Mouse (Mus musculus): Measurements from ENCODE around the gene Olfr543. TPM values are rescaled to one million over a fixed set of nuclear protein-coding genes. Genes with fewer than 3 reads are reported as not detected.

The Olfr543 gene
- polyA plus RNA-seq, 1 experiment from 2014 or later, result 0.71 TPM

DNA sequence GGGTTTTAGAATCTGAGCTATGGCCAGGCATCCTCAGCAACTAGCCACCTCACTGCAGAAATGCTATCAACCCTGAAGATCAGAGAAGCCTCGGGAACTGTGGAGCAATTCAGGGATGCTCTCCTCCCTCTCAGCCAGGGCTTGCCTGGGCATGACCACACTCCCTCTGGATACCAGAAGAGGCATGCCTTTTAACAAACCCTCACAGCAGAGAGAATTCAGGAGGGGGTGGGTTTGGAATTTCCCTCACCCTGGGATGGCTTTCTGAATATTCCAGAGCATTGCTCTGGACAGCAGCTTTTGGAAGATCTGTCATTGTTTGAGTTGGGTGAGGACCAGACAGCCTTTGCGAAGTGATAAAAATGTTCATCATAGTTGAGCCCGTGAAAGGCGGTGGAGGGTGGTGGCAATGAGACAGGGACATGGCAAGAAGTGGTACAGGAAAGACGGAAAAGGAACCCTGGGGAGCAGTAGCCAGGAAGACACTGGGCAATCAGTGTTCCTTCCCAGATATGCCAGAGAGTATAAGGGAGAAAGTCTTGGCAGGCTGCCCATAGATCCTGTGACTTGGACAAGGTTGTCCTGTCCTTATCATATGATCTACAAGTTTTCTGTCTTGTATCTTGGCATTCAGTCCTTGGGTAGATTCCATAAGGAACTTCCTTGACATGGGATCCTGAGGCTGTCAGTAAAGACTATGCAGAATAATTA is 2.0 kb downstream of the Olfr543 start:
- Histone ChIP-seq H3K4me3 (ENCODE audit: low read length) (no peak overlapping the region), H3K36me3 (ENCODE audit: control insufficient read depth, insufficient read depth, low read length) (no peaks in the 10 kb centered on the region), H3K4me2 (ENCODE audit: low read length) (no peak overlapping the region), H3K9me3 (ENCODE audit: control insufficient read depth, low read length) (no peaks in the 10 kb centered on the region), H3K9ac (ENCODE audit: low read depth, low read length) (no peak overlapping the region), H3K27ac (ENCODE audit: low read depth, low read length) (no peak overlapping the region), H3K4me1 (ENCODE audit: control insufficient read depth, insufficient read depth, low read depth, low read length) (no peaks in the 10 kb centered on the region), H3K27me3 (replicated peaks; ENCODE audit: control insufficient read depth, insufficient read depth, low read length) (no peaks in the 10 kb centered on the region)
- no peak for ATAC-seq
- WGBS, result 75% methylated on average over 5 of the region's 5 CpGs

DNA sequence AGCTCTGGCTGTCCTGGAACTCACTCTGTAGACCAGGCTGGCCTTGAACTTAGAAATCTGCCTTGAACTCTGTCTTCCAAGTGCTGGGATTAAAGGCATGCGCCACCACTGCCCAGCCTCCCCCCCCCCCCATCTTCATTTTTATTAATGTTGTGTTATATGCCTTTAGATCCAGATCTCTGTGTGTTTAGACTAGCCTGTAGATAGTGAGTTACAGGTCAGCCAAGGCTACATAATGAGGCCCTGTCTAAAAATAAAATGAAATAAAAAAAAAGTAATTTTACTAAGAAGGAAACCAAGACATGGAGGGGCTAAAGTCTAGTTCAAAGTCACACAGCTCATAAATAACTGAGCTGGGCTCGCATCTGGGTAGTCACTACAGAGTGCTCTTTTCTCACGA is 2.6 kb downstream of the Olfr543 start:
- Histone ChIP-seq H3K27ac (ENCODE audit: low read depth, low read length) (no peak overlapping the region), H3K9ac (ENCODE audit: low read depth, low read length) (no peak overlapping the region), H3K9me3 (ENCODE audit: control insufficient read depth, low read length) (no peaks in the 10 kb centered on the region), H3K4me1 (ENCODE audit: control insufficient read depth, insufficient read depth, low read depth, low read length) (no peaks in the 10 kb centered on the region), H3K36me3 (ENCODE audit: control insufficient read depth, insufficient read depth, low read length) (no peaks in the 10 kb centered on the region), H3K4me2 (ENCODE audit: low read length) (no peak overlapping the region), H3K4me3 (ENCODE audit: low read length) (no peak overlapping the region), H3K27me3 (replicated peaks; ENCODE audit: control insufficient read depth, insufficient read depth, low read length) (no peaks in the 10 kb centered on the region)
- no peak for ATAC-seq
- 92% methylated on average over 3 of the region's 3 CpGs for WGBS

DNA sequence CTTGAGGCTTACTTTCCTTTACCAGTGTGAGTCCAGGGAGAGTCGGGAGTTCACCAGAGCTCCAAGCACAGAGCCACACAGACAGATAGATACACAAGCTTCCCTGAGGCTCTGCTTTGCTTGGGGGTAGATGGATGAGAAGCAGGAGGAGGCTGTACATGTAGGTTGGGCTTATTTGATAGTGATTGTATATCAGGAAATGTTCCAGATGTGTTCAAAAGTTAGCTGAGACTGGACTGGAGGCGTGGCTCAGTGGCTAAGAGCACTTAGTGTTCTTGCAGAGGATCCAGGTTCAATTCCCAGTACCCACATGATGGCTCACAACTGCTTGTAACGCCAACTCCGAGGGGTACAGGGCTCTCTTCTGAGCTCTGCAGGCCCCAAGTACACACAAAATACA is 3.1 kb downstream of the Olfr543 start:
- ATAC-seq, result no peak
- WGBS, result 88% methylated on average over 4 of the region's 4 CpGs
- no peak overlapping the region for H3K4me2 ChIP-seq (ENCODE audit: low read length)
- H3K36me3 ChIP-seq (ENCODE audit: control insufficient read depth, insufficient read depth, low read length), result no peaks in the 10 kb centered on the region
- no peak overlapping the region for H3K9ac ChIP-seq (ENCODE audit: low read depth, low read length)
- no peaks in the 10 kb centered on the region for H3K9me3 ChIP-seq (ENCODE audit: control insufficient read depth, low read length)
- no peaks in the 10 kb centered on the region for H3K27me3 ChIP-seq (replicated peaks; ENCODE audit: control insufficient read depth, insufficient read depth, low read length)
- no peak overlapping the region for H3K4me3 ChIP-seq (ENCODE audit: low read length)
- no peaks in the 10 kb centered on the region for H3K4me1 ChIP-seq (ENCODE audit: control insufficient read depth, insufficient read depth, low read depth, low read length)
- H3K27ac ChIP-seq (ENCODE audit: low read depth, low read length), result no peak overlapping the region

DNA sequence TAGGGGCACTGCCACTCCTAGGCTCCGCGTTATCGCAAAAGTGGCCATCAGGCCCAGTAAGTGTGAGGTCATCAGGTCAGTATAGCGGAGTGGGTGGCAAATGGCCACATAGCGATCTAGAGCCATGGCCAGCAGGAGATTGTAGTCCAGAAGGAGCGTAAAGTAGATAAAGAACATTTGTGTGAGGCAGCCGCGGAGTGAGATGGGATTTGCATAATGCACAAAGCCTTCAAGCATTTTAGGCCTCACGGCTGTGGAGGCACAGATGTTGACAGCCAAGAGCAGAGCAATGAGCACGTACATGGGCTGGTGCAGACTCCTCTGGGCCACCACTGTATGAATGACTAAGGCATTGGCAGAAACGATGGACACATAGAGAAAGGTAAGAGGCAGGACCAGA is 4.1 kb downstream of the Olfr543 start:
- WGBS, result 75% methylated on average over 11 of the region's 11 CpGs
- no peaks in the 10 kb centered on the region for H3K27me3 ChIP-seq (replicated peaks; ENCODE audit: control insufficient read depth, insufficient read depth, low read length)
- H3K4me1 ChIP-seq (ENCODE audit: control insufficient read depth, insufficient read depth, low read depth, low read length), result no peaks in the 10 kb centered on the region
- H3K36me3 ChIP-seq (ENCODE audit: control insufficient read depth, insufficient read depth, low read length), result no peaks in the 10 kb centered on the region
- no peak overlapping the region for H3K4me2 ChIP-seq (ENCODE audit: low read length)
- ATAC-seq, result no peak
- no peak overlapping the region for H3K4me3 ChIP-seq (ENCODE audit: low read length)
- no peaks in the 10 kb centered on the region for H3K9me3 ChIP-seq (ENCODE audit: control insufficient read depth, low read length)
- no peak overlapping the region for H3K27ac ChIP-seq (ENCODE audit: low read depth, low read length)
- no peak overlapping the region for H3K9ac ChIP-seq (ENCODE audit: low read depth, low read length)

DNA sequence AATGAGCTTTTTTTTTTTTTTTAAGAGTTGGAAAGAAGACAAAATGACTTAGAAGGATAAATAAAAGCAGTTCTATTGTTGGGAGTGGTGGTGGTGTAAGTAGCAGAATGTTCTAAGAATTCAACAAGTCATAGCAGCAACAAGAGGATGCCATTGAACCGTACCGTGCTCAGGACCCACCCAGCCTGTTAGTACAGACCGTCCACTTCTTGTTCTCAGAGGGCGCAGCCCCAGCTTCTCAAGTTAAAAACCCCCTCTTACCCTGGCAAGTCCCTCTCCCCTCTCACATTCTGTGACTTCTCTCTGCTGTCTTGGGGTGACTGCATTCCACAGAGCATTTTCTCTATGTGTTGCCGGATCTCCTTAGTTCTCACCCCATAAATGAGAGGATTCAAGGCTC is 4.9 kb downstream of the Olfr543 start:
- H3K4me3 ChIP-seq (ENCODE audit: low read length), result no peak overlapping the region
- ATAC-seq, result no peak
- over 99% methylated on average over 5 of the region's 5 CpGs for WGBS

DNA sequence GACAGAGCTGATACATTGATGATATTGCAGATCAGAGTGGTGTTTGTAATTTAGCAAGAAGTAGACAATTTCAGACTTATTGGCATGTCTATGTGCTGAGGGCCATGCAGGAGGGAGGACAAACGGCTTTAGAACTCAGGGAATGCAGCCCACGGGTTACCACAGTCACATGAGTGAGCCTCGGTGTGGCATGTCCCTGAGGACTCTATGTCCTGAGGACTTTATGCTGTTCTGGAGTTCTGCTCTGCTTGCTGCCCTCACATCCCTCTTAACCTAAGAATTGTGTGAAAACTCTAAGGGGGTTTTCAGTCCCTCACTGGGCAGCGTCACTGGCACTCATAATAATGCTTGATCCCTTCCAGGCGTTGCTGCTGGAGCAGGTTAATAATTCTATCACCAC is 8.8 kb downstream of the Olfr543 start:
- WGBS, result 79% methylated on average over 5 of the region's 5 CpGs
- Histone ChIP-seq H3K27ac (ENCODE audit: low read depth, low read length) (no peak overlapping the region), H3K4me3 (ENCODE audit: low read length) (no peak overlapping the region), H3K4me1 (ENCODE audit: control insufficient read depth, insufficient read depth, low read depth, low read length) (no peaks in the 10 kb centered on the region), H3K4me2 (ENCODE audit: low read length) (no peak overlapping the region), H3K27me3 (replicated peaks; ENCODE audit: control insufficient read depth, insufficient read depth, low read length) (no peaks in the 10 kb centered on the region), H3K36me3 (ENCODE audit: control insufficient read depth, insufficient read depth, low read length) (peaks cover 9% of the 10 kb centered on the region), H3K9ac (ENCODE audit: low read depth, low read length) (no peak overlapping the region), H3K9me3 (ENCODE audit: control insufficient read depth, low read length) (no peaks in the 10 kb centered on the region)
- ATAC-seq, result no peak

More for the DNA sequence above, 4.9 kb downstream of the Olfr543 start:
- Histone ChIP-seq H3K4me1 (ENCODE audit: control insufficient read depth, insufficient read depth, low read depth, low read length) (no peaks in the 10 kb centered on the region), H3K36me3 (ENCODE audit: control insufficient read depth, insufficient read depth, low read length) (no peaks in the 10 kb centered on the region), H3K9ac (ENCODE audit: low read depth, low read length) (no peak overlapping the region), H3K4me2 (ENCODE audit: low read length) (no peak overlapping the region), H3K27ac (ENCODE audit: low read depth, low read length) (no peak overlapping the region), H3K27me3 (replicated peaks; ENCODE audit: control insufficient read depth, insufficient read depth, low read length) (no peaks in the 10 kb centered on the region), H3K9me3 (ENCODE audit: control insufficient read depth, low read length) (no peaks in the 10 kb centered on the region)

DNA sequence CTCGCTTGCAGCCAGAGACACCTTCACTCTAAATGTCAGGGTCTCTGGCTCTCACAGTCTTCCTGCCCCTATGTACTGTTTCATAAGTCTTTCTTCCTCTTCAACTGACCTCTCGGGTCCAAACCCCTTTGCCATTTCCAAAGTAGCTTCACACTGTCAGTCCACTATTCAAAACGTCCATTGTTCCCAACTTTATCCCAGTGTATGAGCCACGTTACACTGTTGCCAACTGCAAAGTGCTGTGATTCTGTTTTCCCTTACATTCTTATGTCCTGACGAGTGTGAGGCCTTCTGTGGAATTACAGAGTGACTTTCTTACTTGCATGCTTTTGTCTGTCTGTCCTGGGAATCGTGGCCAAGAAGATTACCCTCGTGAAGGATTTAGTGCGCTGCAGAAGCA is 13.9 kb downstream of the Olfr543 start:
- no peak for ATAC-seq
- H3K4me2 ChIP-seq (ENCODE audit: low read length), result no peak overlapping the region
- H3K36me3 ChIP-seq (ENCODE audit: control insufficient read depth, insufficient read depth, low read length), result peaks cover 35% of the 10 kb centered on the region
- no peaks in the 10 kb centered on the region for H3K9me3 ChIP-seq (ENCODE audit: control insufficient read depth, low read length)
- H3K27ac ChIP-seq (ENCODE audit: low read depth, low read length), result no peak overlapping the region
- 90% methylated on average over 8 of the region's 8 CpGs for WGBS
- no peaks in the 10 kb centered on the region for H3K27me3 ChIP-seq (replicated peaks; ENCODE audit: control insufficient read depth, insufficient read depth, low read length)
- no peaks in the 10 kb centered on the region for H3K4me1 ChIP-seq (ENCODE audit: control insufficient read depth, insufficient read depth, low read depth, low read length)
- no peak overlapping the region for H3K9ac ChIP-seq (ENCODE audit: low read depth, low read length)
- no peak overlapping the region for H3K4me3 ChIP-seq (ENCODE audit: low read length)

DNA sequence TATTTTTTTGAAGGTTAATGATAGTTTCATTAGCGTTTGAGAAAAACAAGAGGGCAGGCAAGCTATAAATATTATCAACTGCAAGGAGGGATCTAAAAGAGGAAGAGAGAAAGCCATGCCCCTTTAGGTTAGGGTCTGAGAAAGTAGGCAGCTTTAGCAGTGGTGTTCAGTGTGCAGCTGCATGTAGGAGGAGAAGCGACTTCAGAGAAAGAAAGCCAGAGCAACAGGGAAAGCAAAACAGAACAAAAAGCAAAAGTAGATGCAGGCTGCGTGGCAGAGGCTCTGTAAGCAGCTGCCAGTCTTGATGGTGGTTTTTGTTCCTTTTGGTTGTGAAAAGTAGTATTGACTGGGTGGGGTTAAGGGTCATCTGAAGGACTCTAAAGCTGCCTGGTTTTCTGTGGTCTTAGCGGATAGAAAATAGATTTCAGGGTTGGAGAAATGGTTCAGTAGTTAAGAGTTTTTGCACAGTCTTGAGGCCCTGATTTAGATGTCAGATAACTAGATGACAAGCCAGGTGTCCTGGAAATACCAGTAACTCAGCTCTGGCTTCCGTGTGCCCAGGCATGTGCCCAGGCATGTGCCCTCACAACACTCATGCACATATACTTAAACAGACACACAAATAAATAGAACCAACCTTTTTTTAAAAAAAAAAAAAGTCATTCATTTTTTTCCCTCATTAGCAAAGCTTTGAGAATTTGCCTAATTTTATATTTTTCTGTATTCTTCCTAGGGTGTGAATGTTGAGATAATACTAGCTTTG is 22.7 kb downstream of the Olfr543 start:
- no peak for ATAC-seq
- no peak overlapping the region for H3K4me2 ChIP-seq (ENCODE audit: low read length)

DNA sequence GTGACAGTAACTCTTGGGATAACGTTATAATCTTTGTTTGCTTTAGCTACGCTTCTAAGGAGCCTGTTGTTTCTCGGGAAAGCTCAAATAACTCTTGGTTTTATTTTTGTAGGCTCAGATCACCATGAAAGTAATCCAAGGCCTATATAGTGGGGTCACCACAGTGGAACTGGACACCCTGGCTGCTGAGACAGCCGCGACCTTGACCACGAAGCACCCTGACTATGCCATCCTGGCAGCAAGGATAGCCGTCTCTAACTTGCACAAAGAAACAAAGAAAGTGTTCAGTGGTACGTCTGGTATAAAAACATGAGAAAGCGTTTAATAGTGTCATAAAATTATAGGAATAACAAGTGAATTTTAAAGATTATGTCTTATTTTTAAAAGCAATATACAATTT is 35.0 kb downstream of the Olfr543 start:
- Histone ChIP-seq H3K9ac (ENCODE audit: low read depth, low read length) (no peak overlapping the region), H3K27me3 (replicated peaks; ENCODE audit: control insufficient read depth, insufficient read depth, low read length) (no peaks in the 10 kb centered on the region), H3K4me2 (ENCODE audit: low read length) (no peak overlapping the region), H3K36me3 (ENCODE audit: control insufficient read depth, insufficient read depth, low read length) (peaks cover 26% of the 10 kb centered on the region), H3K4me1 (ENCODE audit: control insufficient read depth, insufficient read depth, low read depth, low read length) (peaks cover 12% of the 10 kb centered on the region), H3K4me3 (ENCODE audit: low read length) (no peak overlapping the region), H3K27ac (ENCODE audit: low read depth, low read length) (no peak overlapping the region), H3K9me3 (ENCODE audit: control insufficient read depth, low read length) (no peaks in the 10 kb centered on the region)
- 93% methylated on average over 9 of the region's 9 CpGs for WGBS
- ATAC-seq, result no peak

More for the DNA sequence above, 22.7 kb downstream of the Olfr543 start:
- 82% methylated on average over 5 of the region's 5 CpGs for WGBS
- H3K9me3 ChIP-seq (ENCODE audit: control insufficient read depth, low read length), result no peaks in the 10 kb centered on the region
- H3K36me3 ChIP-seq (ENCODE audit: control insufficient read depth, insufficient read depth, low read length), result peaks cover 34% of the 10 kb centered on the region
- no peak overlapping the region for H3K27ac ChIP-seq (ENCODE audit: low read depth, low read length)
- no peaks in the 10 kb centered on the region for H3K4me1 ChIP-seq (ENCODE audit: control insufficient read depth, insufficient read depth, low read depth, low read length)
- no peaks in the 10 kb centered on the region for H3K27me3 ChIP-seq (replicated peaks; ENCODE audit: control insufficient read depth, insufficient read depth, low read length)
- H3K4me3 ChIP-seq (ENCODE audit: low read length), result no peak overlapping the region
- H3K9ac ChIP-seq (ENCODE audit: low read depth, low read length), result no peak overlapping the region
